Mouse (Mus musculus) left cerebral cortex, postnatal 36 days (tissue): Measurements from ENCODE around the gene Cplane1. TPM values are rescaled to one million over a fixed set of nuclear protein-coding genes. Genes with fewer than 3 reads are reported as not detected.
"Not testable (repeated sequence)": the region's sequence is repeated elsewhere in the genome, so short reads cannot be mapped to it uniquely, and the experiment has no call there.

Experiments
- DNase-seq, 2 experiments: peaks; one replicate each; pipeline ENCODE4 v3.0.0; 2021 to 2022; ENCODE audit warnings: low spot score in 2 of 2, mixed read lengths in 1 of 2
- intact Hi-C: fragments of 180-260 bp; cut with DNase I; formaldehyde crosslinking; loops from one replicate; pipeline ENCODE4 v1.15.1; 2025
- total RNA-seq, 2 experiments: library from RNA; stranded (reverse); gene quantifications; 2 replicates each; pipeline ENCODE4 v1.2.3; 2021

Cplane1 gene
- 10 to 100 TPM; 23.4 to 41.2 TPM for total RNA-seq

GRCm38 (mm10) chr15:8168591-8169265 is at the start of gene Cplane1:
Gene Cplane1 (plus strand): TSS chr15:8169106.
- intact Hi-C loops: no loop called here
- DNase-seq: peak; percentile 90 to 94

GRCm38 (mm10) chr15:8129281-8129680 is 39.6 kb upstream of the Cplane1 start:
- DNase-seq: no peak
- intact Hi-C loops: loop anchor here (10.0 kb wide), 1 partner anchor 186 kb away; no protein-coding TSS in a partner anchor

- DNase-seq: no peak
- intact Hi-C loops: no loop called here
Measured at GRCm38 (mm10) chr15:8131268-8131667, 37.6 kb upstream of the Cplane1 start.

GRCm38 (mm10) chr15:8131761-8132160 is 37.1 kb upstream of the Cplane1 start:
- DNase-seq: no peak
- intact Hi-C loops: no loop called here

- intact Hi-C loops: no loop called here
Measured at GRCm38 (mm10) chr15:8135606-8136005, 33.3 kb upstream of the Cplane1 start.

GRCm38 (mm10) chr15:8161841-8162240 is 7.1 kb upstream of the Cplane1 start:
- DNase-seq: no peak
- intact Hi-C loops: no loop called here

More at GRCm38 (mm10) chr15:8135606-8136005, 33.3 kb upstream of the Cplane1 start:
- no peak for DNase-seq

GRCm38 (mm10) chr15:8169266-8169746 is 400 bp downstream of the Cplane1 start:
- intact Hi-C loops: no loop called here
- DNase-seq: no peak

GRCm38 (mm10) chr15:8189563-8189962 is 20.7 kb downstream of the Cplane1 start:
- intact Hi-C loops: no loop called here
- DNase-seq: no peak

GRCm38 (mm10) chr15:8190435-8190834 is 21.5 kb downstream of the Cplane1 start:
- no peak for DNase-seq
- intact Hi-C loops: no loop called here

GRCm38 (mm10) chr15:8200317-8200716 is 31.4 kb downstream of the Cplane1 start:
- intact Hi-C loops: no loop called here

GRCm38 (mm10) chr15:8208362-8208761 is 39.5 kb downstream of the Cplane1 start:
- DNase-seq: no peak
- intact Hi-C loops: no loop called here

More at GRCm38 (mm10) chr15:8200317-8200716, 31.4 kb downstream of the Cplane1 start:
- DNase-seq: no peak

GRCm38 (mm10) chr15:8214811-8215210 is 45.9 kb downstream of the Cplane1 start:
- no peak for DNase-seq
- intact Hi-C loops: no loop called here

- intact Hi-C loops: not testable (repeated sequence)
Measured at GRCm38 (mm10) chr15:8234167-8234566, 65.3 kb downstream of the Cplane1 start.

GRCm38 (mm10) chr15:8265946-8266345 is 97.0 kb downstream of the Cplane1 start:
- intact Hi-C loops: no loop called here
- DNase-seq: no peak

More at GRCm38 (mm10) chr15:8234167-8234566, 65.3 kb downstream of the Cplane1 start:
- DNase-seq: not testable (repeated sequence)

- DNase-seq: no peak
- intact Hi-C loops: no loop called here
Measured at GRCm38 (mm10) chr15:8267211-8267610, 98.3 kb downstream of the Cplane1 start.

GRCm38 (mm10) chr15:8268231-8268630 is 99.3 kb downstream of the Cplane1 start:
- no peak for DNase-seq
- intact Hi-C loops: no loop called here

GRCm38 (mm10) chr15:8271952-8272351 is 103.0 kb downstream of the Cplane1 start:
- DNase-seq: no peak
- intact Hi-C loops: no loop called here

GRCm38 (mm10) chr15:8277916-8278315 is 109.0 kb downstream of the Cplane1 start:
- intact Hi-C loops: not testable (repeated sequence)

GRCm38 (mm10) chr15:8279320-8279779 is 110.4 kb downstream of the Cplane1 start:
- intact Hi-C loops: no loop called here
- no peak for DNase-seq

More at GRCm38 (mm10) chr15:8277916-8278315, 109.0 kb downstream of the Cplane1 start:
- not testable (repeated sequence) for DNase-seq

- no peak for DNase-seq
- intact Hi-C loops: no loop called here
Measured at GRCm38 (mm10) chr15:8279929-8280610, 111.2 kb downstream of the Cplane1 start.

GRCm38 (mm10) chr15:8281701-8282100 is 112.8 kb downstream of the Cplane1 start:
- intact Hi-C loops: no loop called here
- DNase-seq: no peak
